Mouse (Mus musculus) leukemia stem cell, adult 10-12 weeks (primary cell): ENCODE measurements around the gene Faap20. TPM values are rescaled to one million over a fixed set of nuclear protein-coding genes. Genes with fewer than 3 reads are reported as not detected.

ENCODE experiments used
- polyA plus RNA-seq: library from polyadenylated mRNA; stranded (reverse); fragments of >175 nt; gene quantifications from 2 replicates; pipeline ENCODE4 v1.2.3, GENCODE M21; 2012; ENCODE audit warnings: low replicate concordance

Faap20 gene
- 18.1 and 24.8 TPM in 2 replicates for polyA plus RNA-seq

DNA sequence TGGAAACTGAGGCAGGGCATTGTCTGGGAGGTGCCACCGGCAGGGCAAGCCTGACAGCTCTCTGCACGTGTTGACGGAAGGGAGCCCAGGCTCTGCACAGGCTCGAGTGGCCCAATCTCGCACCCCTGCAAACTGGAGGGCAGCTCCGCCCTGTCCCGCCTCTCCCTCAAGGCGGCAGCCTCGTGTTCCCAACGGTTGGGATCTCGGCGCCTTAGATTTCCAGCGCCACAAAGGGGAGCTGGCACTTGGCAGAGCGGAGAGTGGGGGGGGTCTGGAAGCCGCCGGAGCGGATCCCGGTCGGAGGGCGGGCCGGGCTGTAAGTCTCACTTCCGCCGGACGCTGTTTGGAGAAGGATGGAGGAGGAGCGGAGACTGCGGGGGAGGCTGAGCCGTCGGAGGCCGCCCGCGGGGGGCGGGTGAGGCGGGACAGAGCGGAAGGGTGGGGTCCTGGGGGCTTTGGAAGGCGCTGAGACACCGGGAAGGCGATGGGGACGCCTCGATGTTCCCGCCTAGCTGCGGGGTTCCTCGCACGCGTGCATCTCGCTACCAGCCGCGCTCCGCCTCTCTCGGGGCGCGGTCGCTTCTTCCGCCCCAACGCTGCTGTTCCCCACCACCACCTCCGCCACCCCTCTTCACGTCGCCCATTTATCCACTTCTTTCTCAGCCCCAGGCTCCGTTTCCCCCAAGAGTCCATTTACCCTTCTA, at the start of gene Faap20:
Gene Faap20, plus strand, starts transcription at position 155 of the 704 bp plus-strand sequence.

DNA sequence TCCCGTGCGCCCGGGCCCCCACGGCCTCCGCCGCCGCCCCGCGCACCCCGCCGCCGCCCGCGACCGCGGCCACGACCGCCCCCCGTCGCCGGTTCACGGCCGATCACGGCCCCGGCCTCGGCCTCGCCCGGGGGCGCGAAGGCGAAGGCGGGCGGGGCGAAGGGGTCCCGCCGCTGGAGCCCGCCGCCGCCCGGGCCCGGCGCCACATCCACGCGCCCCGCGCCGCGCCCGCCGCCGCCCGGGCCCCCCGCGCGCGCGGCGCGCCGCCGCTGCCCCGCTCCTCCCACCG, 27.1 kb upstream of the Faap20 start, which contains the start of gene Ski:
Gene Ski, minus strand, starts transcription at position 41 of the 289 bp plus-strand sequence.

Other genes starting within 250 kb of the Faap20 start
- 0.08 and 0.10 TPM in 2 replicates for gene Plch2, start 193.0 kb upstream of the Faap20 start, polyA plus RNA-seq
- 12.5 and 16.8 TPM in 2 replicates for gene Pex10, start 182.8 kb upstream of the Faap20 start, polyA plus RNA-seq
- gene Rer1, start 163.4 kb upstream of the Faap20 start, polyA plus RNA-seq = 36.1 and 45.6 TPM in 2 replicates
- gene Morn1, start 163.2 kb upstream of the Faap20 start, polyA plus RNA-seq = 1.5 and 1.7 TPM in 2 replicates
- 17.0 and 22.5 TPM in 2 replicates for gene Ski, start 27.2 kb upstream of the Faap20 start, polyA plus RNA-seq
- gene Prkcz, start 111.6 kb downstream of the Faap20 start, polyA plus RNA-seq = 2.5 and 3.4 TPM in 2 replicates
- 0.09 TPM in 1 of 2 replicates, not detected in the other for gene Gabrd, start 148.3 kb downstream of the Faap20 start, polyA plus RNA-seq
- gene Cfap74, start 159.4 kb downstream of the Faap20 start, polyA plus RNA-seq = not detected in 2 replicates
- gene Tmem52, start 219.3 kb downstream of the Faap20 start, polyA plus RNA-seq = 0.41 TPM in 1 of 2 replicates, not detected in the other
- gene Gnb1, start 241.6 kb downstream of the Faap20 start, polyA plus RNA-seq = 28.1 and 34.9 TPM in 2 replicates